Comparison of ENCODE assay signal across 10 mouse cellular contexts in genomic region chr16:76694913-76695312, GRCm38 (mm10).
DNase-seq lines count a peak whose midpoint lies in the region; ATAC-seq and TF ChIP-seq lines count a peak whose summit lies in the region.
"Had no signal": no experiment of that assay in that cellular context is flagged by ENCODE, and none has a peak within 500 bp of the region (broad histone marks: within the 10 kb centered on the region; RNA-seq: fewer than 3 reads in every experiment).

No protein-coding gene starts in this region.

- no peak overlapping the region for H3K27ac ChIP-seq in kidney, postnatal 0 days
- no peak overlapping the region for H3K27ac ChIP-seq in left cerebral cortex, adult 2 months

- no peaks in the 10 kb centered on the region for H3K4me1 ChIP-seq in kidney, postnatal 0 days (replicated peaks; ENCODE audit: insufficient read depth, low read length)

- H3K4me2 ChIP-seq in kidney, postnatal 0 days (ENCODE audit: low read length): no peak overlapping the region

- H3K4me3 ChIP-seq in kidney, postnatal 0 days (replicated peaks; ENCODE audit: low read depth, low read length): no peak overlapping the region
- no peak overlapping the region for H3K4me3 ChIP-seq in left cerebral cortex, adult 2 months

- H3K9me3 ChIP-seq in kidney, postnatal 0 days (replicated peaks; ENCODE audit: low read length): no peaks in the 10 kb centered on the region

- peak; percentile 22 for DNase-seq in kidney, postnatal 0 days (ENCODE audit: low spot score)
- DNase-seq in kidney, postnatal 36 days: no peak
- DNase-seq in Muller cell, postnatal 12 days (ENCODE audit: inconsistent ontology term): peak; percentile 34
- peak; percentile 15 for DNase-seq in heart, postnatal 36 days
- peak; percentile 36 for DNase-seq in ovary, postnatal 36 days (ENCODE audit: low spot score)
- no peak for DNase-seq in left cerebral cortex, adult 2 months (ENCODE audit: extremely low spot score in 1 of 2, low spot score in 2 of 2)
- no peak for DNase-seq in urinary bladder, postnatal 10 days (ENCODE audit: low spot score)
- no peak for DNase-seq in right cerebral cortex, postnatal 10 days (ENCODE audit: low spot score in 2 of 2)
- DNase-seq: liver, postnatal 0 days had no signal

- no peak for ATAC-seq in kidney, postnatal 0 days (replicated peaks; ENCODE audit: low FRiP score, low read depth)
- ATAC-seq: liver, postnatal 0 days; Patski had no signal

- H3K36me3 ChIP-seq in kidney, postnatal 0 days (ENCODE audit: insufficient read depth, low read length): no peaks in the 10 kb centered on the region

- no peak overlapping the region for H3K9ac ChIP-seq in kidney, postnatal 0 days (ENCODE audit: low read depth, low read length)
- H3K9ac ChIP-seq: liver, postnatal 0 days had no signal

- no peaks in the 10 kb centered on the region for H3K27me3 ChIP-seq in kidney, postnatal 0 days (ENCODE audit: insufficient read depth, low read length)

- intact Hi-C loops in heart, postnatal 36 days (cut with DNase I): no loop called here
- intact Hi-C loops in left cerebral cortex, adult 2 months (cut with DNase I): no loop called here

- TF ChIP-seq CTCF in kidney, postnatal 0 days (IDR thresholded peaks at IDR 0.05; ENCODE audit: low read depth): no peak
- TF ChIP-seq CTCF in left cerebral cortex, adult 2 months (IDR thresholded peaks at IDR 0.05): no peak

- 32% methylated on average over 6 of the region's 6 CpGs for WGBS in kidney, postnatal 0 days

Comparison
In these comparisons a context has a peak if more than half of its experiments do, and no peak if none do; other contexts are left out.
1. DNase-seq: peak in kidney, postnatal 0 days (single experiment), Muller cell, postnatal 12 days (single experiment), heart, postnatal 36 days (2 of 2) and ovary, postnatal 36 days (single experiment); none in kidney, postnatal 36 days (0 of 2), left cerebral cortex, adult 2 months (0 of 2), urinary bladder, postnatal 10 days (single experiment) and right cerebral cortex, postnatal 10 days (0 of 2).